Comparison of ENCODE assay signal across 9 mouse cellular contexts in the genomic region with DNA sequence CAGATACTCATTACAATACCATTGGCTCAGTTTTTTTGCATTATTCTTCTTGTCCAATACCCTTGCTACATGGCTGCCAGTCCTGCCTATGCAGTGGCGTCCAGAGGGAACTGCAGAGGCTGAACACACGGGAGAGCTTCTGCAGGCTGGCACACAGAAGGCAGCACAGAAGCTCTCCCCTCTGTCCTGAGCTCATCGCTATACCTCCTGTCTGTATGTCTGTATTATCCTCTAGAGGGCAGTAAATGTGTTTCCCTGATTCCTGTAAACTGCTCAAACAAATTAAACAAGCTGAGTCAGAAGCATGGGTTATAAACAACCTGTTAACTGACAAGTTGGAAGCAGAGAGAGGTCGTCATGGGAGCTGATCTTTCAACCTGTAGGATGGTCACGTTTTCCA. TPM values are rescaled to one million over a fixed set of nuclear protein-coding genes. Genes with fewer than 3 reads are reported as not detected.
DNase-seq lines count a peak whose midpoint lies in the region; TF ChIP-seq lines count a peak whose summit lies in the region.
"Had no signal": no experiment of that assay in that cellular context is flagged by ENCODE, and none has a peak within 500 bp of the region (broad histone marks: within the 10 kb centered on the region; RNA-seq: fewer than 3 reads in every experiment).

No protein-coding gene starts in this region.

- peak; percentile 17 for DNase-seq in adrenal gland, postnatal 14 days
- DNase-seq in adrenal gland, adult 8-10 months: no peak
- DNase-seq in liver, adult 2 months (ENCODE audit: extremely low read depth, low read depth, low spot score): peak; percentile 51
- no peak for DNase-seq in liver
- peak; percentile 20 for DNase-seq in embryo, embryonic 11 days
- DNase-seq in naive thymus-derived CD4-positive, alpha-beta T cell, adult 2 months (ENCODE audit: low read depth): peak; percentile 41
- DNase-seq in urinary bladder, postnatal 25 days (ENCODE audit: low spot score): no peak
- DNase-seq in frontal cortex, postnatal 14 days (ENCODE audit: low spot score in 2 of 2): no peak

- H3K9ac ChIP-seq in liver, adult 2 months (ENCODE audit: low read depth, low read length): no peak overlapping the region
- H3K9ac ChIP-seq: embryonic facial prominence, embryonic 13.5 days had no signal

- H3K79me2 ChIP-seq in liver, adult 2 months (ENCODE audit: control insufficient read depth, insufficient read depth, low read length): no peaks in the 10 kb centered on the region

- H3K4me1 ChIP-seq in liver, adult 2 months (ENCODE audit: control insufficient read depth, insufficient read depth, low read length): peaks cover 2% of the 10 kb centered on the region; the same call in 1 of the 2 replicates
- H3K4me1 ChIP-seq: embryonic facial prominence, embryonic 13.5 days had no signal

- TF ChIP-seq CTCF in liver, adult 2 months (IDR thresholded peaks at IDR 0.05; ENCODE audit: low read depth, low read length): peak; percentile 24; the same call in 1 of the 2 replicates

- H3K27ac ChIP-seq in liver, adult 2 months (replicated peaks; ENCODE audit: insufficient read depth, low read depth, low read length): no peak overlapping the region
- H3K27ac ChIP-seq: embryonic facial prominence, embryonic 13.5 days had no signal

- TF ChIP-seq POLR2A in liver, adult 2 months (IDR thresholded peaks at IDR 0.05; ENCODE audit: extremely low read depth, insufficient read depth, low read length): no peak

- H3K27me3 ChIP-seq in liver, adult 2 months (ENCODE audit: control insufficient read depth, insufficient read depth, low read length): no peaks in the 10 kb centered on the region
- H3K27me3 ChIP-seq: embryonic facial prominence, embryonic 13.5 days had no signal

- H3K36me3 ChIP-seq in liver, adult 2 months (ENCODE audit: control insufficient read depth, insufficient read depth, low read length): peaks cover under 1% of the 10 kb centered on the region

- H3K4me3 ChIP-seq in liver, adult 2 months (ENCODE audit: insufficient read depth, low read depth, low read length): no peak overlapping the region
- H3K4me3 ChIP-seq: embryonic facial prominence, embryonic 13.5 days had no signal

- WGBS in liver, adult 2 months: 37% methylated on average over 5 of the region's 5 CpGs

RNA-seq across cellular contexts. Expression of gene Apaf1, which starts 21.8 kb away (rescaled TPM):
- total RNA-seq in adrenal gland, postnatal 14 days (2021): 11.4 and 11.7 TPM in 2 replicates
- total RNA-seq in adrenal gland, adult 8-10 months (2022): 10 to 100 TPM in 1 of 4 experiments, 1 to 10 TPM in 3; 5.5 to 15.8 (median 9.4) TPM
- total RNA-seq in liver, adult 2 months (2014; rRNA removed): 3.1 and 3.4 TPM in 2 replicates
- polyA plus RNA-seq in liver, adult 2 months (2012; rRNA removed): 0.80 and 1.6 TPM in 2 replicates

RNA-seq across cellular contexts. Expression of gene Ikbip, which starts 22.0 kb away (rescaled TPM):
- total RNA-seq in adrenal gland, postnatal 14 days (2021): 30.8 and 34.5 TPM in 2 replicates
- 10 to 100 TPM; 31.9 to 51.4 (median 42.2) TPM for total RNA-seq in adrenal gland, adult 8-10 months (2022)
- total RNA-seq in liver, adult 2 months (2014; rRNA removed): 6.9 TPM in 2 replicates
- 0.38 and 0.77 TPM in 2 replicates for polyA plus RNA-seq in liver, adult 2 months (2012; rRNA removed)

Comparison
In these comparisons a context has a peak if more than half of its experiments do, and no peak if none do; other contexts are left out.
1. DNase-seq: peak in adrenal gland, postnatal 14 days (single experiment), liver, adult 2 months (single experiment), embryo, embryonic 11 days (single experiment) and naive thymus-derived CD4-positive, alpha-beta T cell, adult 2 months (single experiment); none in adrenal gland, adult 8-10 months (single experiment), liver (single experiment), urinary bladder, postnatal 25 days (single experiment) and frontal cortex, postnatal 14 days (0 of 2).